Mouse (Mus musculus) megakaryocyte, embryonic 14.5 days (primary cell): ENCODE results near the gene Ccnb1.

Experiments
- FLI1 ChIP-seq: IDR thresholded peaks from 2 replicates; pipeline ENCODE4 v1.6.1; 2012; ENCODE audit warnings: low read length, inconsistent platforms, mixed read lengths
- GATA1 ChIP-seq: IDR thresholded peaks from 3 replicates; pipeline ENCODE4 v1.6.1; 2012; ENCODE audit warnings: mixed read lengths, low read length, inconsistent platforms, borderline replicate concordance

DNA sequence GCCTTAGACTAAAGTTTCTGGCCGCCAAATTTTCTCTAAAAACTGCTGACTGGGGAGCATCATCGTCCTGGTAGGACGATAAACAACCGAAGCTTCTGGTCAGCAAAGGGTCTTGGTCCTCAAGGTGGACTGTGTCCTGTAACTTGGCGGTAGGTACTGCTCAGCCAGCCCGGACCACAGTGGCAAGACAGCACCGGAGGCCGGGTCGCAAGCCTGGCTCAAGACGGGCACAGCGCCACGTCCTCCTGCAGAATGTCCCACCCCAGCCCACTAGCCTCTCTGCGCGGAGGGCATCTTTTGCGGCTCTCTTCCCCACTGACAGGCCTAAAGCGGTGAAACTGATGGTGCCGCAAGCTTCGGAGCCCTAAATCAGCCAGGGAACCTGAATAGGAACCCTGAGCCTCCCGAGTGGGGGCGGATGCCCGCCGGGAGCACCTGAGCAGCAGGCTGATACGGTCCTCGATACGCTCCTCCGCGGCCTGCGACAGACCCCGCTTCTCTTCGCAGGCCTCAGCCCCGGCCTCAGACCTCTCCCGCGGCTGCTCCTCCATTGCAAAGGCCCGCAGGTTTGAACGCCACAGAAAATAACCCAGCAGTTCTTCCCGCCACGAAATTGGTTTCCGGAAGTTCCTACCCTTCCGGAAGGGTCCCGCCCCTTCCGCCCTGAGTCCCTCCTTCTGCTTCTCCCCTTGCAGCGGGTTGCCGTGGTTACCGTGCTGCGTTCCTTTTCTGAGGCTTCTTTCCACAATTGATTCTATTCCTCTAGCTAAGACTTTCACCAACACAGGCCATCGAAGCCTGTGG is 10.9 kb downstream of the Ccnb1 start, which contains the start of gene Cenph:
- TF ChIP-seq GATA1 (no peak), FLI1 (peak; percentile 99)
